Mouse (Mus musculus): ENCODE measurements at regions not wholly inside any gene's neighbourhood (a gene's known extent, or its start where the extent isn't known, plus 50 kb on each side); places are given as distances from the start of the nearest gene placed in this dataset.
"Not testable (repeated sequence)": the region's sequence is repeated elsewhere in the genome, so short reads cannot be mapped to it uniquely, and the experiment has no call there.

DNA sequence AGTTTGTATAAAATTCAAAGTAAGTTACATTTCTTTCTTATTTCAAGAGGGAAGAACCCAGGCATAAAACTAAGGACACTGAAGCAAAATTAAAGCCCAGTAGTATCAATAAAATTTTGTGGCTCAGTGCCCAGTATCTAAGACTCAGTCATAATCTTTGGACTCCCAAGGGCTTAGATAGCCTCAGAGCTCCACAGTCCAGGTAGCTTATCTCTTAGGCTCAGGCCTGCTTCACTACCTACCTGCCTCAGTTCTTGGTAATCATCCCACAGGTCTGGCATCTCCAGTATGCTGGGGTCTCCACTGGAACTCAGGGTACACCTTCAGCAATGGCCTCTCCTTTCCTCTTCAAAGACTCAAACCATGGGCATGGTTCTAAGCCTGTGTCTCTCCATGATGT lies 530.3 kb downstream of the Dad1 start:
- DNase-seq (ENCODE audit: low spot score), result not testable (repeated sequence)

GRCm38 (mm10) chr14:53721901-53722300 lies 532.0 kb downstream of the Dad1 start:
- not testable (repeated sequence) for DNase-seq (ENCODE audit: low spot score)

DNA sequence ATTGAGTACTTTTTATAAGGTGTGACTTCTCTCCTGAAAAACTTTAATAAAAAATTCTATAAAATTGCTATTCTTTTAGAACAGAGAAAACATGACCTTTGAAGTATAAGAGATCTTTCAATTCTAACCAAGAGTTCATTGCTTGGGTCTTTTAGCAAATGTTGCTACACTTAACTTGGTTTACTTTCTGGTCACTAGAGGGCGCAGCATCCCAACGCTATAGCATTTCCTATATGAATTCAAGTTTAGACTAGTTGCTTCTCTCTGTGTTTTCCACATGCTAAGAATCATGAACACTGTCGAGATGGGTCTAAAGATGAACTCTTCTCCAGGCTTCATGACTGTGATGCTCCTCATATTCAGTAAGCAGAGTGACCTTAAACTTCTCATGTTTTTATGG lies 544.3 kb downstream of the Dad1 start:
- peak; percentile 74 for DNase-seq (ENCODE audit: low spot score)

DNA sequence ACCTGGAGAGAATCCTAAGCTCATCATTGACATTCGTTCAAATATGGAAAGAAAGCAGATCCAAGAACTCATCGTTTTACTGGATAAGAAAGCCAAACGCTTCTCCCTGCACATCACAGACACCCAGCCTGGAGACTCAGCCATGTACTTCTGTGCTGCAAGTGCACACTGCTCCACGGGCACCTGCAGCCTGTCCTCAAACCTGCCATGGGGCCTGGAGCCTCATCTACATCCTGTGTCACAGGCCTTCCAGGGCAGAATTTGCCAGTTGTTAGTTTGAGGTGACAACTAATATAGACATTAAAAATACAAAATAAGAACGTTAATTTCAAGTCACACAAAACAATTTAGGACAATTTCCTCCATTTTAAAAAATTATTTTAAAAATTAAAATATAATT lies 549.6 kb downstream of the Dad1 start:
- DNase-seq (ENCODE audit: low spot score), result peak; percentile 60

GRCm38 (mm10) chr14:53703593-53703992 lies 550.3 kb downstream of the Dad1 start:
- peak; percentile 56 for DNase-seq (ENCODE audit: low spot score)

- DNase-seq (ENCODE audit: low spot score), result peak; percentile 54
Measured at GRCm38 (mm10) chr14:53684100-53684499, 569.8 kb downstream of the Dad1 start.

DNA sequence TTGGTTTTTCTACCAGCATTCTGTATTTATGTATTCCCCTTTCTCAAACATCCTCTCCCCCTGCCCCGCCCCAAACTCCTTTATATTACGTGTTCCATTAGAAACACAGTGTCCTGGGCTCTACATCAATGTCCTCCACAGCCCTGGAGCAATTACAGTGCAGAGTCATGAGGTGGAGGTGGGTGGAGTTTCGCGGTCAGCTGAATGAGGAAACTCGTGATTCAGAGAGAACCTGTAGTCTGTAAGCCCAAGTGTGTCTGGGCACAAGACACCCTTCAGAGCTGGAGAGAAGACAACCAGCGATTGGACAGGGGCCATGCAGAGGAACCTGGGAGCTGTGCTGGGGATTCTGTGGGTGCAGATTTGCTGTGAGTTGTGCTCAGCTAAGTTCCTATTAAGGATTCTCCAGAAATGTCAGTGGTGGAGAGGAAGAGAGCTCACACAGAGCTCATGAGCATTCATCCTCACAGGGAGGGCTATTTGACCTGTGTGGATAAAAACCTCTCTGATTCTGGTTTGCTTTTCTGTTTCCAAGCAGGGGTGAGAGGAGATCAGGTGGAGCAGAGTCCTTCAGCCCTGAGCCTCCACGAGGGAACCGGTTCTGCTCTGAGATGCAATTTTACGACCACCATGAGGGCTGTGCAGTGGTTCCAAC lies 570.4 kb downstream of the Dad1 start:
- DNase-seq (ENCODE audit: low spot score), result peak; percentile 54

GRCm38 (mm10) chr14:53682679-53683078 lies 571.2 kb downstream of the Dad1 start:
- DNase-seq (ENCODE audit: low spot score), result peak; percentile 2

GRCm38 (mm10) chr14:53681320-53681719 lies 572.6 kb downstream of the Dad1 start:
- not testable (repeated sequence) for DNase-seq (ENCODE audit: low spot score)

GRCm38 (mm10) chr14:53665681-53666080 lies 588.2 kb downstream of the Dad1 start:
- peak; percentile 66 for DNase-seq (ENCODE audit: low spot score)

DNA sequence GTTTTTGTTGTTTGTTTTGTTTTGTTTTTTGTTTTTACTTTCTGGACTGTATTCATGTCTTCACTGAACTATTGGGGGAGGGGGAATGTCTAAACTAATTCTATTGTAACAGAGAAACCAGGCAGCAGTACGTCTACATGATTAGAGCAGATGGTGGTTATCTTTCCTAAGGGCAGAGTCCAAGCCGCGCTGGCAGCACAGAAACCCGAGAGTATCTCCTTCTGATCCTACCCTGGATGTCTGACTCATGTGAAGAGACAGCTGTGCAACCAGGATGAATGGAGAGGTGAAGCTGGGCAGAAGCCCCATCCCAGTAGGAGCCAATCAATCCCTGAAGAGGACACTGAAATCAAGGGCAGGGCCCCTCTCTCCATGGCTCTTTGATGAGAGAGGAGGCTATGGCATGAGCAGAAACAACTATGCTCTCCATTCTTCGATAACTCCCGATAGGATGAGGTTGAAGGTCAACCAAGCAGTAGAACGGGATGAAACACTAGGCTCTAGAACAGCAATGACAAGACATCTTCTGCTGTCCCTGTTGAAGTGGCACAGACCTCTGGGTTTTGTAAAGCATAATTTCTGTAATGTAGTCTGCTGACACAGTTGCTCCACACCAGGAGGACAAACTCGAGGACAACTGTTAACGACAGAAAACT lies 591.1 kb downstream of the Dad1 start:
- DNase-seq (ENCODE audit: low spot score), result not testable (repeated sequence)

- peak; percentile 15 for DNase-seq (ENCODE audit: low spot score)
Measured at GRCm38 (mm10) chr14:53654669-53655068, 599.2 kb downstream of the Dad1 start.

GRCm38 (mm10) chr14:53651061-53651460 lies 602.8 kb downstream of the Dad1 start:
- not testable (repeated sequence) for DNase-seq (ENCODE audit: low spot score)

DNA sequence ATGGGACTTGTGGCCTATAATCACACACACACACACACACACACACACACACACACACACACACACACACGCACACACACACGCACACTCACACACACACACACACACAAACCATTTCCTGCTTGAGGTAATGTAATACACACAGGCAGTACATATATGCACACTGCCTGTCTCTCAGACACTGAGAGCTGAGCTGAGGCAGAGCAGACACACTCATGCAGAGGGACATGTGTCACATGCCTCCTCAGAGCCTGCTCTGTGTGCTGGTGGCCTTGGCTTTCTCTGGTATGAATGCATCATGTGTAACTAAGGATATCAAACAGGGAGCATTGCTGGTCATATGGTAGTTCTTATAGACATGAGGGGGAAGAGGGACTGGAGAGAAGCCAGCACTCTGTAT lies 604.7 kb downstream of the Dad1 start:
- DNase-seq (ENCODE audit: low spot score), result not testable (repeated sequence)

GRCm38 (mm10) chr14:53640441-53640840 lies 613.5 kb downstream of the Dad1 start:
- DNase-seq (ENCODE audit: low spot score), result peak; percentile 39

- peak; percentile 84 for DNase-seq (ENCODE audit: low spot score)
Measured at GRCm38 (mm10) chr14:53637664-53638063, 616.2 kb downstream of the Dad1 start.

GRCm38 (mm10) chr14:53635206-53635605 lies 618.7 kb downstream of the Dad1 start:
- peak; percentile 39 for DNase-seq (ENCODE audit: low spot score)

GRCm38 (mm10) chr14:53634320-53634979 lies 619.5 kb downstream of the Dad1 start:
- DNase-seq (ENCODE audit: low spot score), result not testable (repeated sequence)

DNA sequence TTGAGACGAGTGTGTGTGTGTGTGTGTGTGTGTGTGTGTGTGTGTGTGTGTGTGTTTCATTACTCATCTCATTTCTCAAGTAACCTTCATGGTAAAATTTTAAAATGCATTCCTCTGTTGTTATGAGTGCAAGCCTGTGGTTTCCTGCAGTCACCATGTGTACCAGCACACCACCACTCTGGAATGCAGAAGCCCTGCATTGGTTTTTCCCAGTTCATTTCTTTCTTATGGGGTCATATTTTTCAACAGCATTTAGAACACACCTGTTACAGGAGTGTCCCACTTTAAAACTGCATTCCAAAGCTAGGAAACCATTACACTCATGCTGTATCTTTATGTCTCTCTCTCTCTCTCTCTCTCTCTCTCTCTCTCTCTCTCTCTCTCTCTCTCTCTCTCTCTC lies 620.2 kb downstream of the Dad1 start:
- not testable (repeated sequence) for DNase-seq (ENCODE audit: low spot score)

DNA sequence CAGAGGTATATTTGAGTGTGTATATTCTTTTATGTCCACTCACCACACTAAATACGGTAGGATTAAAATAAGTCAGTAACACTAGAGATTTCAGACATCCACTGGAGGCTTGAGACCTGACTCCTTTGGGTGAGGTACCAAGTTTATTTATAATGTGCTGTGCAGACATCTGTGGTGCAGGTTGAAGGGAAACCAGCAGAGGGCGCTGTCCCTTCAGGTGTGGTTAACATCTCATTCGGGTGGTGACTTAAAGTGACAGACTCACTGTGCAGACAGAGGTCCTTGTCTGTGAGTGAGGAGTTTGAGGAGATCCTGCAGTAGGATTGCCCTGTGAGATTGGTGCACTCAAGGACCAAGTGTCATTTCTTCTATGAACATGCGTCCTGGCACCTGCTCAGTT lies 632.5 kb downstream of the Dad1 start:
- DNase-seq (ENCODE audit: low spot score), result peak; percentile 60

- not testable (repeated sequence) for DNase-seq (ENCODE audit: low spot score)
Measured at GRCm38 (mm10) chr14:53616061-53616460, 637.8 kb downstream of the Dad1 start.

GRCm38 (mm10) chr14:53614341-53614740 lies 639.6 kb downstream of the Dad1 start:
- peak; percentile 65 for DNase-seq (ENCODE audit: low spot score)

Data from thymus, postnatal 0 days (tissue).